Mouse (Mus musculus) MEL (cell line): ENCODE results near the gene Mmel1. TPM values are rescaled to one million over a fixed set of nuclear protein-coding genes. Genes with fewer than 3 reads are reported as not detected.

Source experiments
- DNase-seq: peaks from one replicate; pipeline ENCODE4 v3.0.0; 2011; ENCODE audit warnings: low read depth, low spot score
- H3K27ac ChIP-seq: 2 replicates; pipeline ENCODE4 v1.5.1; 2012; ENCODE audit warnings: low read depth, mild to moderate bottlenecking, control low read depth, low read length, moderate library complexity; ENCODE audit not compliant: control insufficient read depth
- H3K27me3 ChIP-seq, 2 experiments: fragments of 150-350 bp in 1 of 2; sonication (generic) in 1 of 2; 2 replicates each; pipeline ENCODE4 v1.6.1; 2012; ENCODE audit warnings: low read length in 2 of 2, mild to moderate bottlenecking in 2 of 2, improper control_type of control experiment in 1 of 2, moderate library complexity in 1 of 2; ENCODE audit not compliant: insufficient read depth in 2 of 2, control insufficient read depth in 1 of 2
- H3K36me3 ChIP-seq, 2 experiments: 2 replicates each; pipeline ENCODE4 v1.6.1; 2012 to 2014; ENCODE audit warnings: low read length in 2 of 2, improper control_type of control experiment in 1 of 2, inconsistent platforms in 1 of 2, mild to moderate bottlenecking in 1 of 2; ENCODE audit not compliant: insufficient read depth in 2 of 2, control insufficient read depth in 1 of 2
- H3K4me1 ChIP-seq, 2 experiments: fragments of 150-350 bp in 1 of 2; sonication (generic) in 1 of 2; 2 replicates each; pipeline ENCODE4 v1.6.1; 2012; ENCODE audit warnings: low read length in 2 of 2, improper control_type of control experiment in 1 of 2, mild to moderate bottlenecking in 1 of 2; ENCODE audit not compliant: insufficient read depth in 2 of 2, control insufficient read depth in 1 of 2
- H3K4me3 ChIP-seq, 2 experiments: fragments of 150-350 bp in 1 of 2; sonication (generic) in 1 of 2; 2 replicates each; pipeline ENCODE4 v1.5.1; 2012; ENCODE audit warnings: low read depth in 2 of 2, low read length in 2 of 2, mild to moderate bottlenecking in 2 of 2, moderate library complexity in 2 of 2, control low read depth in 1 of 2, improper control_type of control experiment in 1 of 2; ENCODE audit not compliant: control insufficient read depth in 1 of 2, insufficient read depth in 1 of 2
- H3K79me2 ChIP-seq: 2 replicates; pipeline ENCODE4 v1.6.1; 2012; ENCODE audit warnings: mild to moderate bottlenecking, low read length, moderate library complexity; ENCODE audit not compliant: control insufficient read depth, poor library complexity, insufficient read depth
- H3K9ac ChIP-seq: 2 replicates; pipeline ENCODE4 v1.6.1; 2012; ENCODE audit warnings: low read depth, mild to moderate bottlenecking, control low read depth, low read length, moderate library complexity; ENCODE audit not compliant: control insufficient read depth, poor library complexity, severe bottlenecking
- H3K9me3 ChIP-seq: fragments of 150-350 bp; sonication (generic); replicated peaks from 2 replicates; pipeline ENCODE4 v1.6.1; 2012; ENCODE audit warnings: mild to moderate bottlenecking, low read length, improper control_type of control experiment, moderate library complexity; ENCODE audit not compliant: insufficient read depth
- CTCF ChIP-seq, 3 experiments: IDR thresholded peaks in 2 of 3; conservative IDR thresholded peaks in 1 of 3; 2 replicates each; pipeline ENCODE4 v1.5.1; 2011 to 2012; ENCODE audit warnings: low read length in 3 of 3, low read depth in 2 of 3, mild to moderate bottlenecking in 2 of 3, improper control_type of control experiment in 1 of 3, inconsistent platforms in 1 of 3, mixed read lengths in 1 of 3, moderate library complexity in 1 of 3; ENCODE audit not compliant: control insufficient read depth in 1 of 3, insufficient read depth in 1 of 3, poor library complexity in 1 of 3, severe bottlenecking in 1 of 3
- EP300 ChIP-seq, 2 experiments: IDR thresholded peaks; 2 replicates each; pipeline ENCODE4 v1.6.1; 2011; ENCODE audit warnings: improper control_type of control experiment in 2 of 2, low read length in 2 of 2, low read depth in 1 of 2, mild to moderate bottlenecking in 1 of 2
- KAT2A ChIP-seq: conservative IDR thresholded peaks from 2 replicates; pipeline ENCODE4 v1.6.1; 2012; ENCODE audit warnings: low read depth, low read length, improper control_type of control experiment, inconsistent platforms
- MAFK ChIP-seq: IDR thresholded peaks from 2 replicates; pipeline ENCODE4 v1.6.1; 2011; ENCODE audit warnings: low read depth, mild to moderate bottlenecking, low read length, improper control_type of control experiment, borderline replicate concordance
- MEF2A ChIP-seq: IDR thresholded peaks from 2 replicates; pipeline ENCODE4 v1.6.1; 2014; ENCODE audit warnings: low read depth, mild to moderate bottlenecking, inconsistent platforms, low read length, improper control_type of control experiment; ENCODE audit not compliant: poor library complexity, insufficient replicate concordance, severe bottlenecking; ENCODE audit errors: extremely low read depth
- MXI1 ChIP-seq: IDR thresholded peaks from 2 replicates; pipeline ENCODE4 v1.6.1; 2011; ENCODE audit warnings: mild to moderate bottlenecking, low read depth, low read length, improper control_type of control experiment
- MYB ChIP-seq: IDR thresholded peaks from 2 replicates; pipeline ENCODE4 v1.6.1; 2011; ENCODE audit warnings: mild to moderate bottlenecking, low read depth, low read length, improper control_type of control experiment
- POLR2AphosphoS5 ChIP-seq: IDR thresholded peaks from 2 replicates; pipeline ENCODE4 v1.6.1; 2012; ENCODE audit warnings: low read depth, borderline replicate concordance, mild to moderate bottlenecking, inconsistent platforms, low read length, moderate library complexity, mixed read lengths
- SIN3A ChIP-seq: IDR thresholded peaks from 2 replicates; pipeline ENCODE4 v1.6.1; 2012; ENCODE audit warnings: low read length, improper control_type of control experiment, inconsistent platforms
- TBP ChIP-seq: IDR thresholded peaks from 2 replicates; pipeline ENCODE4 v1.8.0; 2011; ENCODE audit warnings: low read depth, low read length, improper control_type of control experiment
- UBTF ChIP-seq: IDR thresholded peaks from 2 replicates; pipeline ENCODE4 v1.6.1; 2012; ENCODE audit warnings: low read depth, mild to moderate bottlenecking, inconsistent platforms, low read length, improper control_type of control experiment, moderate library complexity, borderline replicate concordance; ENCODE audit not compliant: insufficient read depth
- USF2 ChIP-seq, 2 experiments: IDR thresholded peaks; 2 replicates each; pipeline ENCODE4 v1.6.1; 2011 to 2012; ENCODE audit warnings: improper control_type of control experiment in 2 of 2, low read length in 2 of 2, borderline replicate concordance in 1 of 2, inconsistent platforms in 1 of 2, low read depth in 1 of 2, mild to moderate bottlenecking in 1 of 2; ENCODE audit not compliant: insufficient read depth in 1 of 2
- ZC3H11A ChIP-seq: IDR thresholded peaks from 2 replicates; pipeline ENCODE4 v1.6.1; 2012; ENCODE audit warnings: low read depth, mild to moderate bottlenecking, inconsistent platforms, low read length, improper control_type of control experiment
- ZMIZ1 ChIP-seq: IDR thresholded peaks from 2 replicates; pipeline ENCODE4 v1.6.1; 2012; ENCODE audit warnings: low read depth, mild to moderate bottlenecking, inconsistent platforms, low read length, improper control_type of control experiment, moderate library complexity
- polyA plus RNA-seq, 2 experiments: library from polyadenylated mRNA; stranded (reverse) in 1 of 2; unstranded in 1 of 2; fragments of >175 nt in 1 of 2; fragments of >200 nt in 1 of 2; gene quantifications; 2 replicates each; pipeline versions ENCODE4 v1.2.1 to v1.2.4; 2012; ENCODE audit warnings: low replicate concordance in 2 of 2, low read depth in 1 of 2; ENCODE audit not compliant: insufficient read length in 2 of 2, insufficient read depth in 1 of 2, missing spikeins in 1 of 2
- total RNA-seq: library from RNA; depleted of rRNA; stranded (reverse); fragments of 300-350 nt; gene quantifications from 2 replicates; pipeline ENCODE4 v1.2.3, GENCODE M21; 2012

Mmel1 gene
- total and polyA plus RNA-seq, 3 experiments: 0.07 to 0.08 TPM; not detected in 1

DNA sequence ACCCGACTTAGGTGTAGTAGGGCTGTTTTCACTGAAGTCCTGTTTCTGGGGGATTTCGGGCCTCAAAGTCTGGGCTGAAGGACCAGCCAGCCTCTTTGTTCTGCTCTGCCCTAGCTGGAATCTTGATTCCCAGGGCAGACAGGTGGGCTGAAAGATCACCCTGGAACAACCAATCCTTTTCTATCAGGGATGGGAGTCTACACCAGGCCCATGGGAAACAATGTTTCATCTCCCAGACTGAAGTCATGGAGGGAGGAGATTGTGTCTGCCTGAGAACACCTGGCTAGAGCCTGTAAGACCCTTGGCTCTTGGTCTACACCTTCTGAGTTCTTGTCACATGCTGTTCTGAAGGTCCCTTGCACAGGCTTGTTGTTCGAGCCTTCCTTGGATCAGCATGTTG, 10.8 kb upstream of the Mmel1 start (continued):
- TF ChIP-seq EP300 (IDR thresholded peaks at IDR 0.05; ENCODE audit: low read depth in 1 of 2, low read length in 2 of 2) (no peak), MEF2A (no peak)

DNA sequence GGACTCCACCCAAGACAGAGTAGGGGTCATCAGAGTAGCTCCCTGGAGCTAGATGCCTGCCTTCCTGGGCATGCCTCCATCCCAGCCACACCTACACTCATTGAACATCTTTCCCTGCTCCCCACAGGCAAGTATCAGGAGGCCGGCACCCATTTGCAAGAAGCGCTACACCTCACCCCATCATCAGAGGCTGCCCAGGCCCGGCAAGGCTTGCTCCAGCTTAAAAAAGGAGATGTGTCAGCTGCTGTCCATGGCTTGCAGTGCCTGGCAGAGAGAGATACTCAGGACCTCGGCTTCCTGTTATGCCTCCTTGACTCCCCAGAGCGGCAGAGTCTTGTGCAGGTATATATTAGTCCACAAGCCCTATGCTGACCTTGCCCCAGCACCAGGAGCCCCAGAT, 7.4 kb upstream of the Mmel1 start:
- H3K36me3 ChIP-seq: no peaks in the 10 kb centered on the region
- no peak for DNase-seq
- H3K4me3 ChIP-seq: no peak overlapping the region
- TF ChIP-seq KAT2A (no peak), MAFK (no peak), ZMIZ1 (no peak), UBTF (no peak), MXI1 (no peak), EP300 (IDR thresholded peaks at IDR 0.05; ENCODE audit: low read depth in 1 of 2, low read length in 2 of 2) (no peak), POLR2AphosphoS5 (no peak), SIN3A (no peak), MEF2A (no peak), TBP (no peak), CTCF (IDR thresholded peaks at IDR 0.05 in 2 of 3, conservative IDR thresholded peaks at IDR 0.05 in 1 of 3; ENCODE audit: control insufficient read depth in 1 of 3, insufficient read depth in 1 of 3, low read depth in 2 of 3, low read length in 3 of 3, poor library complexity in 1 of 3, severe bottlenecking in 1 of 3) (no peak), ZC3H11A (no peak)
- TF ChIP-seq, all 39 proteins: peak for 0
- Histone ChIP-seq H3K4me1 (peaks cover 0 to 4% of the 10 kb centered on the region in 2 experiments; a peak in 2 of 4 replicates), H3K27me3 (no peaks in the 10 kb centered on the region; a peak in 1 of 4 replicates), H3K27ac (no peak overlapping the region), H3K79me2 (no peaks in the 10 kb centered on the region), H3K9me3 (no peaks in the 10 kb centered on the region), H3K9ac (no peak overlapping the region)

DNA sequence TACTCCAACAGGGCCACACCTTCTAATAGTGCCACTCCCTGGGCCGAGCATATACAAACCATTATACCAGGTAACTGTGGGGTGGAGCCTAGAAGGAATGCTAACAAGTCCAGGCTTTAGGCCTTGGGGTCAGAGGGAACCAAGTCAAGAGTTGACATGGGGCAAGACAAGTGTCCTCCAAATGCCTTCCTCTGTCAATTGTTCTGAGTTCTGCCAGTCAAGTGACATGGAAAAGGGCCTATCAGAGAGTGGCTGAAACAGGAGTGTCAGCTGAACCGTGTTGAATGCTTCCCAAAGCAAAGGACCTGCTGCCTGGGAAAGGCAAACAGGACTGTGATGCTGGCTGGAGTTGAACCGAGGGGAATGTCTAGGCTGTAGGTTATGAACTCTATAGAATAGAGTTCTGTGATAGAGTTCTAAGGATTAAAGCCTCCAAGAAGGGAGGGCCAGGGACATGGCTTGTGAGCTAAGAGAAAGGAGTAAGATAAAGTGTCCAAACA, 5.9 kb upstream of the Mmel1 start:
- H3K27ac ChIP-seq: no peak overlapping the region
- peaks cover 0 to 4% of the 10 kb centered on the region in 2 experiments; a peak in 2 of 4 replicates for H3K4me1 ChIP-seq
- no peaks in the 10 kb centered on the region for H3K36me3 ChIP-seq
- no peak overlapping the region for H3K9ac ChIP-seq
- no peak overlapping the region for H3K4me3 ChIP-seq
- H3K79me2 ChIP-seq: no peaks in the 10 kb centered on the region
- H3K9me3 ChIP-seq: no peaks in the 10 kb centered on the region
- TF ChIP-seq MYB (no peak), UBTF (no peak), USF2 (IDR thresholded peaks at IDR 0.05; ENCODE audit: borderline replicate concordance in 1 of 2, insufficient read depth in 1 of 2, low read depth in 1 of 2, low read length in 2 of 2) (no peak)
- DNase-seq: no peak
- no peaks in the 10 kb centered on the region; a peak in 1 of 4 replicates for H3K27me3 ChIP-seq
